Mouse (Mus musculus): ENCODE results near the gene Runx3. TPM values are rescaled to one million over a fixed set of nuclear protein-coding genes. Genes with fewer than 3 reads are reported as not detected.

The Runx3 gene
- polyA plus RNA-seq, 1 experiment: 4.4 TPM

GRCm38 (mm10) chr4:135154089-135154949 lies 33.9 kb downstream of the Runx3 start:
- TF ChIP-seq POLR2A (IDR thresholded peaks at IDR 0.05; ENCODE audit: low read depth, low read length): no peak
- no peak for TF ChIP-seq CTCF (IDR thresholded peaks at IDR 0.05; ENCODE audit: borderline replicate concordance, insufficient read depth, low read length)
- H3K4me1 ChIP-seq (ENCODE audit: control insufficient read depth, insufficient read depth, low read length): no peaks in the 10 kb centered on the region
- H3K4me3 ChIP-seq (ENCODE audit: insufficient read depth, low read length): peak overlapping the region; percentile 23; the same call in 1 of the 2 replicates
- no peak overlapping the region for H3K27ac ChIP-seq (ENCODE audit: insufficient read depth, low read length)

- H3K4me3 ChIP-seq (ENCODE audit: insufficient read depth, low read length): no peak overlapping the region
- TF ChIP-seq POLR2A (IDR thresholded peaks at IDR 0.05; ENCODE audit: low read depth, low read length) (no peak), CTCF (IDR thresholded peaks at IDR 0.05; ENCODE audit: borderline replicate concordance, insufficient read depth, low read length) (no peak)
- no peak overlapping the region for H3K27ac ChIP-seq (ENCODE audit: insufficient read depth, low read length)
- no peaks in the 10 kb centered on the region for H3K4me1 ChIP-seq (ENCODE audit: control insufficient read depth, insufficient read depth, low read length)
Measured at GRCm38 (mm10) chr4:135155106-135155800, 34.8 kb downstream of the Runx3 start.

- no peak for TF ChIP-seq CTCF (IDR thresholded peaks at IDR 0.05; ENCODE audit: borderline replicate concordance, insufficient read depth, low read length)
- TF ChIP-seq POLR2A (IDR thresholded peaks at IDR 0.05; ENCODE audit: low read depth, low read length): no peak
- H3K4me3 ChIP-seq (ENCODE audit: insufficient read depth, low read length): no peak overlapping the region
- H3K4me1 ChIP-seq (ENCODE audit: control insufficient read depth, insufficient read depth, low read length): no peaks in the 10 kb centered on the region
- no peak overlapping the region for H3K27ac ChIP-seq (ENCODE audit: insufficient read depth, low read length)
Measured at GRCm38 (mm10) chr4:135155805-135156469, 35.5 kb downstream of the Runx3 start.

DNA sequence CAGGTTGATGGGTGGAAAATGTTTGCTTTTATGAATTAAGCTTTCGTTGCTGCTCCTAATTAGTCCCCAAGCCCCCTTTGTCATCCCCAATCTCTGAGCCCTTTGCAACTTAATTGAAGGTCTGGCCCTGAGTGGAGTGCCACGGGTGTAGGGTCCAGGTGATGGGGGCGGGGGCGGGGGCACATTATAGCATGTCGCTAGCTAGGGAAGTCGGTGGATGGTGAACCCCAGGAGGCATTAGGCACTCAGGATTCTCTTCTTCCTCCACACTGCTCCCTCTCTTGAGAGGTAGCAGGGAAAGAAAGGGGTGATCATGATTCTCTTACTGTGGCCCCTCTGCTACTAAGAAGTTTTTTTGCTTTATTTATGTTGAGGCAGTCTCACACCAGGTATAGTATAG lies 36.1 kb downstream of the Runx3 start:
- no peak overlapping the region for H3K4me3 ChIP-seq (ENCODE audit: insufficient read depth, low read length)
- TF ChIP-seq CTCF (IDR thresholded peaks at IDR 0.05; ENCODE audit: borderline replicate concordance, insufficient read depth, low read length) (no peak), POLR2A (IDR thresholded peaks at IDR 0.05; ENCODE audit: low read depth, low read length) (no peak)
- no peaks in the 10 kb centered on the region for H3K4me1 ChIP-seq (ENCODE audit: control insufficient read depth, insufficient read depth, low read length)
- no peak overlapping the region for H3K27ac ChIP-seq (ENCODE audit: insufficient read depth, low read length)

DNA sequence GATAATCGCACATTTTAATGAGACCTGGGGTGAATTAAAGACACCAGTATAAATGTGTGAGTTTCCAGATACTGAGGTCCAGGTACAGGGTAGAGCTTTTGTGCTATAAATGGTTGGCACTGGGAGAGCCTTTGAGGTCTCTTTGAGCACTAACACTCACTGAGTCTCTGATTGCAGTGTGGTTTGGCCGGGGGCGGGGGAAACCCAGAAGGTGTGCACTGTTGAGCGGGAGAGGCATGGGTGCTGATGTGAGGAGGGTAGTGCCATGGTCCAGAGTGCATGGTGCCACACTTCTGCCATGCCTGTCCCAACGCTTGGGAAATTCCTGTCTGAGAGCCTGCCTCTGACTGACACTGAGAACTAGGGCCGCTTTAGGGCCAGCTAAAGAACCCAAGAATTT lies 36.9 kb downstream of the Runx3 start:
- Histone ChIP-seq H3K27ac (ENCODE audit: insufficient read depth, low read length) (no peak overlapping the region), H3K4me3 (ENCODE audit: insufficient read depth, low read length) (no peak overlapping the region), H3K4me1 (ENCODE audit: control insufficient read depth, insufficient read depth, low read length) (no peaks in the 10 kb centered on the region)
- TF ChIP-seq POLR2A (IDR thresholded peaks at IDR 0.05; ENCODE audit: low read depth, low read length) (no peak), CTCF (IDR thresholded peaks at IDR 0.05; ENCODE audit: borderline replicate concordance, insufficient read depth, low read length) (no peak)

GRCm38 (mm10) chr4:135158724-135159409 lies 38.4 kb downstream of the Runx3 start:
- Histone ChIP-seq H3K27ac (ENCODE audit: insufficient read depth, low read length) (no peak overlapping the region), H3K4me1 (ENCODE audit: control insufficient read depth, insufficient read depth, low read length) (no peaks in the 10 kb centered on the region), H3K4me3 (ENCODE audit: insufficient read depth, low read length) (no peak overlapping the region)
- TF ChIP-seq POLR2A (IDR thresholded peaks at IDR 0.05; ENCODE audit: low read depth, low read length): no peak
- no peak for TF ChIP-seq CTCF (IDR thresholded peaks at IDR 0.05; ENCODE audit: borderline replicate concordance, insufficient read depth, low read length)

DNA sequence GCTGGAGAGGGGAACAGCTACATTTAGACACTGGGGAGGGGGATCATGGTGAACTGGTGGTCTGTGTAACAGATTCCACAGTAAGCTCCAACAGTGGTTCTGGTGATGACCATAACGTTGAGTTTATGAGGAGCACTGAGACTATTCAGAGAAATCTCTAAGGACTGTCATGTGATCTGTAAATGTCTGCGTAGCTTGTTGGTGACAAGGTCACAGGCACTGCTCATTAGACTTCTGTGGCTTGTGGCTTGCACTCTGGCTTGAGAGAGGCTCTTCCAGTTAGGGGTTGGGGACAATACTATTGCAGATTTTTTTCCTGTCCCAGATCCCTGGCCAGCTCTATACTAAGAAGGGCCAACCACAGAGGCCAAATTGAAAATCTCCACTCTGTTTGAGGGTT lies 39.2 kb downstream of the Runx3 start:
- TF ChIP-seq POLR2A (IDR thresholded peaks at IDR 0.05; ENCODE audit: low read depth, low read length): no peak
- no peak for TF ChIP-seq CTCF (IDR thresholded peaks at IDR 0.05; ENCODE audit: borderline replicate concordance, insufficient read depth, low read length)
- Histone ChIP-seq H3K27ac (ENCODE audit: insufficient read depth, low read length) (no peak overlapping the region), H3K4me3 (ENCODE audit: insufficient read depth, low read length) (no peak overlapping the region), H3K4me1 (ENCODE audit: control insufficient read depth, insufficient read depth, low read length) (no peaks in the 10 kb centered on the region)

DNA sequence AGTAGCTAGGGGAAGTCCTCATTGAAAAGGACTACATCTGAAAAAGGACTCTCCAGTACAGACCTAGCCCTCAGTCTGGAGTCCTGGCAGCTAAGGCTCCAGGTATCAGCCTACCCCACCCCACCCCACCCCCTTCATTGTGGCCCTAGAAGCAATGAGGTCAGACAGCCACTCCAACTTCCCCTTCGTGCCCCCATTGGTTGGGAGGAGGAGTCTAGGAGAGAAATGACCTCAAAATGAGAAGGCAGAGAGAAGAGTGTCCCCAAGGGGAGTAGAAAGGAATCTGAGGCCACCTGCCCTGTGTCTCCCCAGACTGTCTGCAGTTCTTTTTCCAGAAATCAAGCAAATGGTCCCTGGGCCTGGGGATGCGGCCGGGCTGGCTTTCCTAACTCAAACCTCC lies 39.7 kb downstream of the Runx3 start:
- Histone ChIP-seq H3K27ac (ENCODE audit: insufficient read depth, low read length) (no peak overlapping the region), H3K4me3 (ENCODE audit: insufficient read depth, low read length) (no peak overlapping the region), H3K4me1 (ENCODE audit: control insufficient read depth, insufficient read depth, low read length) (no peaks in the 10 kb centered on the region)
- TF ChIP-seq CTCF (IDR thresholded peaks at IDR 0.05; ENCODE audit: borderline replicate concordance, insufficient read depth, low read length): no peak
- TF ChIP-seq POLR2A (IDR thresholded peaks at IDR 0.05; ENCODE audit: low read depth, low read length): no peak

DNA sequence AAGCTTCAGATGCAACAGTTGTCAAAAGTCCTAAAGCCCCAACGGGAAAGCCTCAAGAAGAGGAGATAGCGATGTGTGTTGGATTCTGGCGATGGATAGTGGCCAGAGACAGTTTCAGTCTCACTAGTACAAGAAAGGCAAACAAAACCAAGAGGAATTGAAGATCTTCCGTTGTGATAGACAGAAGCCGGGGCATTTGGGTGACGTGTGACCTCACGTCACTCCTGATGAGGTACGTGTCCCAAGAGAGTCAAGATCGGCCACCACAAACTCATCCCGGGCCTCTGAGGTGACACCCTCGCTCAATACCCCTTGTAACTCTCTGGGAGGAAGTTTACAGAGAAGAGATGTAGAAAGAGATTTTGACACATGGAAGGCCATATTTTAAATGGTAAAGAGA lies 41.0 kb downstream of the Runx3 start:
- H3K4me1 ChIP-seq (ENCODE audit: control insufficient read depth, insufficient read depth, low read length): no peaks in the 10 kb centered on the region
- no peak overlapping the region for H3K4me3 ChIP-seq (ENCODE audit: insufficient read depth, low read length)
- TF ChIP-seq POLR2A (IDR thresholded peaks at IDR 0.05; ENCODE audit: low read depth, low read length): no peak
- no peak overlapping the region for H3K27ac ChIP-seq (ENCODE audit: insufficient read depth, low read length)

Data from embryonic fibroblast, embryonic 13.5 days (primary cell).